Mouse (Mus musculus) adrenal gland, postnatal 0 days (tissue): ENCODE results near the gene Pth2r. TPM values are rescaled to one million over a fixed set of nuclear protein-coding genes. Genes with fewer than 3 reads are reported as not detected.

Experiments used
- polyA plus RNA-seq: library from polyadenylated mRNA; unstranded; fragments of >200 nt; fragmentation: Nextera tagmentation; extraction: Ambion mirVana; gene quantifications from 2 replicates; pipeline ENCODE4 v1.2.1, GENCODE M21; 2015

Gene Pth2r
- polyA plus RNA-seq = 0.06 TPM in 1 of 2 replicates, not detected in the other

GRCm38 (mm10) chr1:65281756-65282155 lies at the start of gene Pth2r:
Pth2r (plus strand) TSS chr1:65282056.

Other genes with a start within 250 kb of the Pth2r start
- 765 and 1,144 TPM in 2 replicates for gene Akr1cl, start 249.3 kb upstream of the Pth2r start, polyA plus RNA-seq
- not detected in 2 replicates for gene Cryge, start 230.9 kb upstream of the Pth2r start, polyA plus RNA-seq
- gene Crygd, start 218.6 kb upstream of the Pth2r start, polyA plus RNA-seq = not detected in 2 replicates
- not detected in 2 replicates for gene Crygc, start 208.4 kb upstream of the Pth2r start, polyA plus RNA-seq
- not detected in 2 replicates for gene Crygb, start 199.8 kb upstream of the Pth2r start, polyA plus RNA-seq
- not detected in 2 replicates for gene Cryga, start 178.7 kb upstream of the Pth2r start, polyA plus RNA-seq
- not detected in 2 replicates for gene Gm28845, start 162.5 kb upstream of the Pth2r start, polyA plus RNA-seq
- 0.24 and 0.40 TPM in 2 replicates for gene D630023F18Rik, start 158.8 kb upstream of the Pth2r start, polyA plus RNA-seq
- 343 and 614 TPM in 2 replicates for gene Idh1, start 95.6 kb upstream of the Pth2r start, polyA plus RNA-seq
- gene Pikfyve, start 95.4 kb upstream of the Pth2r start, polyA plus RNA-seq = 7.7 and 8.5 TPM in 2 replicates